Mouse (Mus musculus) thymus, postnatal 14 days (tissue): ENCODE measurements around the gene Fitm2.

ENCODE experiments used
- DNase-seq: peaks from one replicate; pipeline ENCODE4 v3.0.0; 2021

Gene Fitm2

GRCm38 (mm10) chr2:163472466-163472851 lies at the start of gene Fitm2:
Fitm2 (minus strand) TSS chr2:163472629.
- peak; percentile 97 for DNase-seq

- DNase-seq = no peak
Observed at GRCm38 (mm10) chr2:163506300-163507004, 34.0 kb upstream of the Fitm2 start, which contains the start of gene Hnf4a. Hnf4a (plus strand) TSS chr2:163506808.

GRCm38 (mm10) chr2:163503191-163503590 lies 30.8 kb upstream of the Fitm2 start:
- DNase-seq = no peak

GRCm38 (mm10) chr2:163502219-163502618 lies 29.8 kb upstream of the Fitm2 start:
- no peak for DNase-seq

- DNase-seq = no peak
Observed at GRCm38 (mm10) chr2:163494456-163494855, 22.0 kb upstream of the Fitm2 start.

GRCm38 (mm10) chr2:163493976-163494375 lies 21.5 kb upstream of the Fitm2 start:
- DNase-seq = no peak

- DNase-seq = no peak
Observed at GRCm38 (mm10) chr2:163493031-163493430, 20.6 kb upstream of the Fitm2 start.

- DNase-seq = no peak
Observed at GRCm38 (mm10) chr2:163492018-163492417, 19.6 kb upstream of the Fitm2 start, which contains the start of gene R3hdml. R3hdml (plus strand) TSS chr2:163492318.

- DNase-seq = no peak
Observed at GRCm38 (mm10) chr2:163491351-163491750, 18.9 kb upstream of the Fitm2 start.

GRCm38 (mm10) chr2:163490656-163491055 lies 18.2 kb upstream of the Fitm2 start:
- DNase-seq = no peak

- no peak for DNase-seq
Observed at GRCm38 (mm10) chr2:163489725-163490291, 17.4 kb upstream of the Fitm2 start.

- DNase-seq = no peak
Observed at GRCm38 (mm10) chr2:163487360-163487759, 14.9 kb upstream of the Fitm2 start.

- DNase-seq = no peak
Observed at GRCm38 (mm10) chr2:163481539-163482029, 9.2 kb upstream of the Fitm2 start.

GRCm38 (mm10) chr2:163480191-163480825 lies 7.9 kb upstream of the Fitm2 start:
- DNase-seq = no peak

- DNase-seq = no peak
Observed at GRCm38 (mm10) chr2:163471710-163472465, 541 bp downstream of the Fitm2 start.

- DNase-seq = no peak
Observed at GRCm38 (mm10) chr2:163471136-163471535, 1.3 kb downstream of the Fitm2 start.

GRCm38 (mm10) chr2:163469711-163470110 lies 2.7 kb downstream of the Fitm2 start:
- DNase-seq = no peak

- no peak for DNase-seq
Observed at GRCm38 (mm10) chr2:163468866-163469265, 3.6 kb downstream of the Fitm2 start.

GRCm38 (mm10) chr2:163467585-163467984 lies 4.8 kb downstream of the Fitm2 start:
- no peak for DNase-seq

GRCm38 (mm10) chr2:163466771-163467170 lies 5.7 kb downstream of the Fitm2 start:
- no peak for DNase-seq

GRCm38 (mm10) chr2:163464562-163464961 lies 7.9 kb downstream of the Fitm2 start:
- no peak for DNase-seq

GRCm38 (mm10) chr2:163463998-163464397 lies 8.4 kb downstream of the Fitm2 start:
- no peak for DNase-seq

GRCm38 (mm10) chr2:163463251-163463769 lies 9.1 kb downstream of the Fitm2 start:
- no peak for DNase-seq
